Mouse (Mus musculus) gastrocnemius, postnatal 14 days (tissue): ENCODE data around the gene Sbf2. TPM values are rescaled to one million over a fixed set of nuclear protein-coding genes. Genes with fewer than 3 reads are reported as not detected.

Experiments used
- DNase-seq: peaks from one replicate; pipeline ENCODE4 v3.0.0; 2021; ENCODE audit warnings: mixed read lengths
- intact Hi-C: fragments of 180-260 bp; cut with DNase I; formaldehyde crosslinking; loops from one replicate; pipeline ENCODE4 v1.15.1; 2025; ENCODE audit warnings: low total_unique reads
- total RNA-seq, 2 experiments: library from RNA; stranded (reverse); gene quantifications; 2 replicates each; pipeline ENCODE4 v1.2.3; 2021

Sbf2 gene
- total RNA-seq, 2 experiments from 2014 or later = 19.4 to 21.5 TPM

- no peak for DNase-seq
These were observed 277.1 kb downstream of the Sbf2 start for GRCm38 (mm10) chr7:110337601-110338000.

DNA sequence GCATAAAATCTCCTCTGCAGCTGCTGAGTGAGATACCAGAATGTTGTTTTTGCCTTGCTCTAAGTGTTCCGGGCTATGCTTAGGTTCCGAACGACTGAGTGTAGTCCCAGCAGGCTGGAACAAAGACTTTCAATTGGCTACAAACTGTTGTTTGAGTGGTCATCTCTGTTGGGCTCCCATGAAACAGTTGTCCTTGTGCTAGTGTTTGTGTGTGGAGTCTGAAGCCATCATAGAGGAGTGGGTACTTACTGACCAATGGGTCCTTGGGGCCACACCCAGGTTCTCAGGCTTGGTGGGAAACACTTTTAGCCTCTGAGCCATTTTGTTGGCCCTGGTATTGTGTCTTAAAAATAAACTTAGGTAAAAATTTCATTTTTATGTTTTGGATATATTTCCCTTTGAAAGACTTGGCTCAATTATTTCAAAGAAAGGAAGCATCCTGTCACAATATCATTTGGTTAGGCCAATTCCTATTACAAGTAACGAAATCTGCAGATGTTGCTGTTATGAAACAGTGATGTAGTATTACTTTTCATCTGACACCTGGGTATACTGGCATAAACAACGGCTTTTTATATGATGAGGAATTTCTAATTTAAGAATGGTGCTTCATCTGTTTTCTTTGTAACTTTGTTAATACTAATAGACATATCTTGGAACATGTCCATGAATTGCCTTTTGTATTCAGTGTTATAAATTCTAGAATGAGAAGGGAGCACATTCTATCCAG, 289.2 kb downstream of the Sbf2 start:
- intact Hi-C loops = no loop called here

More at GRCm38 (mm10) chr7:110337601-110338000, 277.1 kb downstream of the Sbf2 start:
- intact Hi-C loops = no loop called here

GRCm38 (mm10) chr7:110324852-110325251, 289.9 kb downstream of the Sbf2 start:
- intact Hi-C loops = no loop called here
- DNase-seq = no peak

More for the DNA sequence above, 289.2 kb downstream of the Sbf2 start:
- no peak for DNase-seq

- DNase-seq = no peak
- intact Hi-C loops = no loop called here
These were observed 293.6 kb downstream of the Sbf2 start for GRCm38 (mm10) chr7:110321106-110321505.

- DNase-seq = peak; percentile 41
These were observed 295.7 kb downstream of the Sbf2 start for GRCm38 (mm10) chr7:110318971-110319519.

DNA sequence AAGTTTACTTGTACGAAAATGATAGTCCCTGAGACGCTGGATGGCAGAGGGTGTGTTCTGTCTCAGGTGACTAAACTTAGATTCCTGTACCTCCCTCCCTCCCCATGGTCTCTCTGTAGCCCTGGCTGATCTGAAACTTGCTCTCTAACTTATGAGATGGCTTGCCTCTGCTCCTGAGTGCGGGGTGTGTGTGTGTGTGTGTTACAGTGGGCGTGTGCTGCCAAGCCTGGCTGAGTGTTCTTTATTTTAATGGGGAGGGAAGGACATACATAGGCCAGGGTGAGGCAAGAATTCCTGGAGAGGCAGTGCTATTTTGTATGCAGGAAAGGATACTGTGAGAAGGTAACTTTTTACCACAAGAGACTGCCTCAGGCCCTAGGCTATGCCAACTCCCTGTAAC, 297.3 kb downstream of the Sbf2 start:
- intact Hi-C loops = no loop called here
- no peak for DNase-seq

More at GRCm38 (mm10) chr7:110318971-110319519, 295.7 kb downstream of the Sbf2 start:
- intact Hi-C loops = no loop called here

DNA sequence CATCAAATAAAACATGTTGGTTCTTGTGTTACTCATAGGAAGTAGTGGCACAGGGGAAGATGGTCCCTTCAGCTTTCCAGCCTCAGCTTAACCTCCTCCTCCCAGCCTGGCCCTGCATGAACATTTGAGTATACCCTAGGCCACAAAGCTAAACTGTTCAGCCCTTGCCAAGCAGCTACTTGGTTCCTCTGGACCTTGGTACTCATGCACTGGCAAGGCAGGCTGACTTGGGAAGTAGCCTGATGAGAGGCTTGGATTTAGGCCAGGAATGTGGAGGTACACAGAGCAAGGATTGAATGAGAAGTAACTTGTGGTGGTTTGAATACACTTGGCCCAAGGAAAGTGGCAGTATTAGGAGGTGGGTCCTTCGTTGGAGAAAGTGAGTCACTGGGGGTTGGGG, 299.4 kb downstream of the Sbf2 start:
- intact Hi-C loops = no loop called here
- no peak for DNase-seq

DNA sequence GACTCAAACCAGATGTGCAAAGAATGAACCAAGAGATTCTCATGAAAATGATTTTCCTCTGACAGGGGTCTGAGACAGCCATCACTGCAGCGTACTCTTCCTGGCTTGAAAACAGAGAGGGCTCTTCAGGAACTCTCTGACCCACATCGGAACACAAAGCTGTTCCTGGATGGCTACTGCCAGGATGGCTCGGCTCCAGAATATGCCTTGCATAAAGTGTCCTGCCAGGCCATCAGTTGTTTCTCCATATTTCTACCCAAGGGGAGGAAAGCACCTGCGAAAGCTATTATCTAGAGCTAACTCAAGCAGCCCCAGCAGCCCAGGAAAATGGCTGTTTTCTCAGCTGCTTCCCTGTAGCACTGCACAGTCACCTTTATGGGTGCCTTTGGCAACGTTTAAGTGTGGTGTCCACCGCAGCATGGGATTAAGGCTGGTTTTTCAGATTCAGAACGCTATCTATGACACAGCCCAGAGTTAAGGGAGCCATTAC, 300.3 kb downstream of the Sbf2 start:
- DNase-seq = peak; percentile 43
- intact Hi-C loops = no loop called here

DNA sequence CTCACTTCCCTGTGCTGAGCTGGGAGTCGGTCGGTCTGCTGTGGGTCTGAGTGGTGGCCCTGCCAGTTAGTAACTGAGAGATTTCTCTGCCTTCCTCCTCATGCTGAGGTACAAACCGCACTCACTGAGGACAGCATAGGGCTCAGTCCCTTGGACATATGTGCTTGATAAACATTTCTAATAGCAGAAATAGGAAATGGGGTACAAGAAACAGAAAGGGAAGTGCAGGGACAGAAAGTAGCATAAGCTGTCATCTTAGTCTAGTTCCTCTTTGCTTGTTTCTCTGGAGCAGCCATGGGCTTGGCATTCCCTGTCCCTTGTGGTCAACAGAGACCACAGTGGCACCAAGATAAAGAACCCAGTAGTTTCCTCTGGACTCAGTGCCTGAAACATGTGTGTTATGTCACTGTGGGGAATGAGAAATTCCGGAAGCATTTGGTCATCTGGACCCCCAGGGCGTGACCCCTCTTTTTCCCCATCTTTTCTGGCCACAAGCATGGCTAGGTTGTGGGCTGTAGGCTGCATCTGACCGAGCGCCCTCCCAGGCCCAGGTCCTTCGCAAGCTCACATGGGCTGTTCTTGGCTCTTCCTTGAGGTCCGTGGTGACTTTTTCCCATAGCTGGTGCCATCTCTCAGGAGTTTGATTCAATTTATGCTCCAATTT, 301.2 kb downstream of the Sbf2 start:
- no peak for DNase-seq
- intact Hi-C loops = no loop called here

- DNase-seq = no peak
- intact Hi-C loops = no loop called here
These were observed 305.5 kb downstream of the Sbf2 start for GRCm38 (mm10) chr7:110309246-110309645.

DNA sequence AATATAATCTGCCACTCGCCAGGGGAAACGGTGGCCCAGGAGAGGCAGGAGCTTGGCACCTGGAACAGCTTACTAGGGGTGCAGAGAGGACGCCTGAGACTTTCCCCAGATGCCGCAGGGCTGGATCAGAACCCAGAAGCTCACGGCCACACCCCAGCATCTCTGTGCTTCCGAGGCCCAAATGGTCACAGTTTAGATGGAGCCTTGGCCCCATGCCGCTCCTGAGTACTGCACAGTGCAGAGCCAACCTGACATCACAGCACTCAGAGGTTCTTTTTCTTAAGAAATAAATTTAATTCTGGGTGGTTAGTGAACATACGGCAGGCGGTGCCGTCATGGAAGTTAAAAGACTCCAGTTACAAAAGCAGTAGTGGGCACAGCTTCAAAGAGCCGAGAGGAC, 307.0 kb downstream of the Sbf2 start:
- no peak for DNase-seq
- intact Hi-C loops = no loop called here

GRCm38 (mm10) chr7:110306281-110306680, 308.4 kb downstream of the Sbf2 start:
- DNase-seq = no peak
- intact Hi-C loops = no loop called here

GRCm38 (mm10) chr7:110305486-110305885, 309.2 kb downstream of the Sbf2 start:
- DNase-seq = no peak
- intact Hi-C loops = no loop called here

GRCm38 (mm10) chr7:110302886-110303285, 311.8 kb downstream of the Sbf2 start:
- intact Hi-C loops = no loop called here
- DNase-seq = no peak

DNA sequence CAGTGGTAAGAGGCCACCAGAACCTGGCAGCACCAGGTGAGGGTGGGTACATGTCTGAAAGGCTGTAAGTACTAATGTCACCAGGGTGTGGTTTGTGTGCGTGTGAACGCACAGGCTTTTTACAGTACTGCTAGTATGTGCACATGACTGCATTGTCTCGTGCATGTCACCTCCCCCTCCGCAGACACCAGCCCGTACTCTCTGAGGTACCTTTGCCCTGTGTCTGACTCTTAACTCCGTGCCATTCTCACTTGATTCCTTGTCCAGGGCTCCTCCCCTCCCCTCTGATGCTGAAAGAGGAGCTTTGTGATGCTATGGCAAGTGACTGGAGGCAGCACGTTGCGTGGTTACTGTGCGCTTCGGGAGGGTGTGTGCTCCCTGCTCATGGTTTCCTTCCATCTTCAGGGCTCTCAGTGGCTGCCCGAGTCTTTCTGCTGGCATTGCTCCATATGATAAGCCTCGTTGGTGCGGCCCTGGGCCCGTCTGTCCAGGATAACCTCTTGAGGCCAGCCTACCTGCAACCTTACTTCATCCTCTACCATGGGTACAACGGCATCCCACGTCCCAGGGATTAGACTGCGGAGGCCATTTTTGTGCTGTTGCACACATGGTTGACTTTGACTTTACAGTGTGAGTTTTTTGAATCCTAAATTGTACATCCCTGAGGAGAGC, 315.8 kb downstream of the Sbf2 start:
- intact Hi-C loops = no loop called here
- DNase-seq = no peak

- intact Hi-C loops = no loop called here
These were observed 316.6 kb downstream of the Sbf2 start for GRCm38 (mm10) chr7:110298090-110298489.

DNA sequence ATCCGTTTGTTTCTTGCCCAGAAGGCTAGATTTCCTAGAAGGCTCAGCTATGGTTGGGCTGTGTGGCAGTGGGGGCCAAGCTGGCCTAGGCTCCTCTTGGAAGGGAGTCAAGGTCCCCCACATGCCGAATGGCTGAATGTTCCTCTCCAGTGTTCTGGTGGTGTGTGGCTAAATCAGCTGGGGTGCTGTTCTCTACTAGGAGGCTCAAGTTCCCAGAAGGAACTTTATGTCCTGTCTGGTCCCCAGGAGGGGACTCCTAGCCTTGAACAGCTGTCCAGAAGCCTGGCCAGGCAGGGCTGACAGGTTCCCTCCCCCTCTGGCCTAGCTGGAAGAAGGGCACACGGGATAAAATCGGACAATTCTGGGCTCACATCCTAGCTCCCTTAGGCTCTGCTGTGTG, 317.1 kb downstream of the Sbf2 start:
- intact Hi-C loops = no loop called here
- peak; percentile 63 for DNase-seq

More at GRCm38 (mm10) chr7:110298090-110298489, 316.6 kb downstream of the Sbf2 start:
- no peak for DNase-seq

- intact Hi-C loops = no loop called here
- DNase-seq = peak; percentile 94
These were observed 317.7 kb downstream of the Sbf2 start for GRCm38 (mm10) chr7:110296889-110297603.

GRCm38 (mm10) chr7:110289647-110290046, 325.1 kb downstream of the Sbf2 start:
- no peak for DNase-seq
- intact Hi-C loops = loop anchor here (5.0 kb wide), 1 partner anchor 343 kb away; no protein-coding TSS in a partner anchor
